Mouse (Mus musculus): Measurements from ENCODE around the gene Casz1. TPM values are rescaled to one million over a fixed set of nuclear protein-coding genes. Genes with fewer than 3 reads are reported as not detected.

Casz1 gene
- polyA plus RNA-seq, 1 experiment: 0.82 TPM

DNA sequence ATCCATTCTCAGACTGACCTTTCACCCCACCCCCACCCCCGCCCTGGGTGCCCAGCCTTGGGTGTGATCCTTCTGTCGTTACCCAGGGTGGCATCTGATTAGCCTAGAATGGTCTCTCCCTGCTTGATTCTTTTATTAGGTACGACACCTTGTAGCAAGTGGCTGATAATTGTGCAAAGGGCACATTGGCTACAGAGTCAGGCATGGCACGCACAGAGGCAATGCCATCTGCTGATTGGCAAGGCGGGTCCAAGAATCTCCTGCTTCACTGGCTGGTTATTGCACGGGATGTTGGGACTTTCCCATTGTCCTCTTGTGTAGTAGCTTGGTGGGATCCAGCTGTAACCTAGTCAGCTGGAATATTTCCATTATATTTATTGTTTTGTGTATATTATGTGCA lies 33.4 kb downstream of the Casz1 start:
- DNase-seq (ENCODE audit: extremely low spot score in 1 of 2, low spot score in 1 of 2): no peak

DNA sequence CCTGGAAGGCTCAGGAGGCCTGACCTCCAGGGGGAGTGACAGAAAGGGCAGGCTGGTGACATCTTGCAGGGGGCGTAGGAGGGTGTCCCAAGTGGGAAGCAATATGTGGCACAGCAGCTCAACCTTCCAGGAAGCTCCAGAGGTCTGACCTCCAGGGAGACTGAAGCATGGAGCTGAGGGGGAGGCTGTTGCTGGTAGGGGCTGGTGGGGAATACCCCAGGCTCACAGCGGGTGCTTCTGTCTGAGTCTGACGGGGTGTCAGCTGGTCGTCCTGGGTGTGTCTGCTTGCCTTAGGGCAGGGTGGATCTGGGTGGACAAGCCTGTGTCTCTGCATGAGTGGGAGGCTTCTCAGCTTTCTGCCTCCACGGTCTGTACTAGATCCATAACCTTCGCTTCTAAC lies 38.1 kb downstream of the Casz1 start:
- no peak for DNase-seq (ENCODE audit: extremely low spot score in 1 of 2, low spot score in 1 of 2)

DNA sequence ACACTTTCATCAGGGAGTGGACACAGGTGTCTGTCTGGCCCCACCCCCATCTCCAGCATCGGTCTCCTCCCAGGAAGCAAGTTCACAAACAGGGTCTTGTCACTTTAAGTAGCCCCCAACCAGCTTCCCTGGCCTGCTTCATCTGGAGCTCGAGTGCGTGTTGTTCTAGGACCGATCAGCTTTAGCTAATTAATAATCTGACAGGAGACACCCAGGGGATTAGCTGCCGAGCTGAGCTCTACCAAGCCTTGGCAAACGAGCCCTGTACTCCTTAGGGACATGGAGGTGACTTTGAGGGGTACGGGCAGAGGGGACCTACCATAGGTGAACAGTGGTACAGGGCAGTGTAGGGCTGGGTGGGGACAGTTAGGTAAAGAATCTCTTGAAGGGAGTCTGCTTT lies 40.7 kb downstream of the Casz1 start:
- DNase-seq (ENCODE audit: extremely low spot score in 1 of 2, low spot score in 1 of 2): no peak

DNA sequence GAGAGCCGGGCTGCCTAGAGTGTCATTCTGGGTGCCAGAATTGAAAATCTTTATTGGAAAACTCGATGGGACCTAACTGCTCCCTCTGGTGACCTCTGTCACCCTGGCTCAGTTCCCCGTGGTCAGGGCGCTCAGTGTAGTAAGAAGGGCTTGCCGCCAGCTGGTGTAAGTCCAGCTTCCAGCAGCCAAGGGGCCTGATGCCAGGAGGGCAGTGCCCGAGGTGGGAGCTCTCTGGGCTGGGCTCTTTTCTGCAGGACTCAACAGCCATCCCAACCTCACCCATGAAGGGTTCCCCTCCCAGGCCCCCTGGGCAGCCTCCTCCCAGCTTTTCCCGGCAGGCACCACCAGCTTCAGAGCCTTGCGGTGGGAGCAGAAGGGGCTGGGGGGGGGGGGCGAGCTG lies 42.0 kb downstream of the Casz1 start:
- peak in 1 of 2 experiments; percentile 52 for DNase-seq (ENCODE audit: extremely low spot score in 1 of 2, low spot score in 1 of 2)

DNA sequence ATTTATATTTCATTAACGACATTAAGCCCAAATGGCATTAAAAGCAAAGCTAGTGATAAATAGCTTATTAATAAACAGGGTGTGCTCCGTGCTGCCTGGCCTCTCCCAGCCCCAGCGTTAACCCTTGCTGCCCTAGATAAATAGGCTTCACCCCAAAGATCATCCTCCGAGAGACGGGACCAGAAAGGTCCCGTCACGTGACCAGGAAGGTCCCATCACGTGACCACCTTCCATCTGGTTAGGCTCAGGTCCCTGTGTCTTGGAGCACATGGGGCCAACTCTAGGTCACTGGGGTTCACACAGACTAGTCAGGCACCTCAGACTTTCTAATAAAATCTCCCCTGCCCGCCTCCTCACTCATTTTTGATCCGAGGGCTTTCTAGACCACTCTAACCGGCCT lies 42.5 kb downstream of the Casz1 start:
- no peak for DNase-seq (ENCODE audit: extremely low spot score in 1 of 2, low spot score in 1 of 2)

DNA sequence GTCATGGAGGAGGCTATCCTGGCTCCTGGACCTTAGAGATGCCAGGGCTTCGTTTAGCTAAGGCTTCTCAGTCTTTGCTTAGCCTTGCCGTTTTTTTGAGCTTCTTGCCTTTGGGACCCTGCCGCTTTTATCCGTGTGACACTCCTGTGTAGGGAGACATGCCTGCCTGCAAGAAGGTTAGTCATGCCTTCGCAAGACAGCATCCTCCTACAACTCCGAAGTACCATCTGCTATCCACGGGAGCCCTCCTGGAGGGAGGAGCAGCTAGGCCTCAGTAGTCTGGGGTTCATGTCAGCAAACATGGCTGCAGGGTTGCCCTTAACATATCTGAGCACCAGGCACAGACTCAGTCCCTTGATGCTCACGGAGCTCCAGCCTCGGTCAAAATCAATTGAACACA lies 43.4 kb downstream of the Casz1 start:
- peak in 1 of 2 experiments; percentile 33 for DNase-seq (ENCODE audit: extremely low spot score in 1 of 2, low spot score in 1 of 2)

DNA sequence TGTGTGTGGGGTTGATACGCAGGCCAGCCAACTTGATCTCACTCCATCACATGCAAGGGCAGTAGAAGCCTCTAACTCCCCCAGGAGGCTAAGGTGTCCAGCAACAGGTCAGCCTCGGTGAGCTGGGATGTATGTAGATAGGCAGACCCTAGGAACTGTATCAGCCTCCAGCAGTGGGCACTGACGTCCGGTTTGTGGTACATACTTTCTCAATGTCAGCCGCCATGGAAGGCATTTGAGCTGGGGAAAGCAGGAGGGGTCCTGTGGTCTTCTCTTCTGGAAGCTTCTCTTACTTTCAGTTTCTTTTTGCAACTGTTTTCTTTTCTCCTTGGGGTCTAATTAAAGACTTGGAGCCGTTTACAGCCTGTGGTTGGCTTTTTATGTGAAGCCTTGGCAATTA lies 45.2 kb downstream of the Casz1 start:
- no peak for DNase-seq (ENCODE audit: extremely low spot score in 1 of 2, low spot score in 1 of 2)

DNA sequence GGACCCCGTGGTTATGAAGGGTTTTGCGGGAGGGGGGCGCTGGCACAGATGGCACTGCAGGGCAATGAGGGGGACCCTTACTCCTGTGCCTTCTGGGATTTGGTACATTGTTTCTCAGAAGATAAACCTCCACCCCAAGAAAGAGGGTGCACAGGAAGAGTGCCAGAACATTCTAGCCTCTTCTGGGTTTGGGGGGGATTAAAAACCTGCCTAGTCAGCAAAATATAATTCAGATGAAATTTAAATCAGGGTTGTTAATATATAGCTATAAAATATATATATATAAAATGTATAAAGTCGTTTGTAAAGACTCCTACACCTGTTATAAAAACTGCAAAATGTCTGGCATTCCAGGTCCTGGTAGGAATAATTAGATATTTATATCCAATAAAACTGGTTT lies 48.8 kb downstream of the Casz1 start:
- DNase-seq (ENCODE audit: extremely low spot score in 1 of 2, low spot score in 1 of 2): no peak

DNA sequence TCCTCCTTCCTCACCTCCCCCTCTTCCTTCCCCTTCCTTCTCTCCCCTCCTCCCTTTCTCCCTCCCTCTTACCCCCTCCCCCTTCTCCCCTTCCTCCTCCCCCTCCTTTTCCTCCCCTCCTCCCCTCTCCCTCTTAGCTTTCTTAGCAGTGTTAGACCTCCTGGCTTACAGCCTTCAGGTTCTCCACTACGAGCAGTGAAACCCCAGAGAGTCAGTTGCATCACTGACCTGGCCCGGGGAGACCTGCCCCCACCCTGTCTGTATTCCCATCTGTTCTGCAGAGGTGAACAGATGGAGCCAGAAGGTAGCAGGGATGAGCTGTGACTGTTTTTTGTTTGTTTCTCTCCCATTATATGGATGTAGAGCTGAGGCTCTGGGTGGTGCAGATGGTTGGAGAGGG lies 49.9 kb downstream of the Casz1 start:
- DNase-seq (ENCODE audit: extremely low spot score in 1 of 2, low spot score in 1 of 2): no peak

DNA sequence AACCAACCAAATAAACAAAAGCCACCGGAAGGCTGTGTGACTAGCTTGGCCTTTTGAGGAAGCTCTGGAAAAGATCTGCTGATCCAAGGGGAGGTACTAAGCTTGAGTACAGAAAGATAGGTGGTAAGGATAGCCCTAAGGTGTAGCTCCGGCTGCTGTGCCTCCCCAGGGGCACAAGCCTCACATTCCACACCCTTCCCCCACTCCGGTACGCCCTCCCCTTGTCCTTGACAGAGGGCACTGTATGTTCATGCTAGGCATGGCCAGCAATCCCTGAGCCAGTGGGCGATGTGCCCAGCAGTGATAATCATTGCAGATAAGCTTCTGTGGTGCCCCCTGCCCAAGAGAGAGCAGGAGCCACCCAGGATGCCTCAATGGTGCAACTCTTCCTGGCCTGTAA lies 51.3 kb downstream of the Casz1 start:
- no peak for DNase-seq (ENCODE audit: extremely low spot score in 1 of 2, low spot score in 1 of 2)

DNA sequence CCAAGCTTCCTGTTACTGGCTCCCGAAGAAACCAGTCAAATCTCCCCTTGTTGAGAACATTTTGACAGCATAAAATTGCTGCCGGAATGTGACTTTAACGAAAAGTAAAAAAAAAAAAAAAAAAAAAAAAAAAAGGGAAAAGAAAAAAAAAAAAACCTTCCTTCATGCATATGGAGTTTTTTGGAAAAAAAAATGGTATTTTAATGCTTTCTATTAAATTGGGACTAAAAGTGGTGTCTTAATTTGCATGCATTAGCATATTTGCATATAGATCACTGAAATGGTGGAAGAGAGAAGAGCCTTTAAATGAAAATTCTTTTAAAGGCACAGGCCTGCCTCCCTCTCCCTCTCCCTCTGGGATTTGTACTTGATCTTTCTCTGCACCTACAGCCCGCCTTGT lies 52.0 kb downstream of the Casz1 start:
- DNase-seq (ENCODE audit: extremely low spot score in 1 of 2, low spot score in 1 of 2): no peak

DNA sequence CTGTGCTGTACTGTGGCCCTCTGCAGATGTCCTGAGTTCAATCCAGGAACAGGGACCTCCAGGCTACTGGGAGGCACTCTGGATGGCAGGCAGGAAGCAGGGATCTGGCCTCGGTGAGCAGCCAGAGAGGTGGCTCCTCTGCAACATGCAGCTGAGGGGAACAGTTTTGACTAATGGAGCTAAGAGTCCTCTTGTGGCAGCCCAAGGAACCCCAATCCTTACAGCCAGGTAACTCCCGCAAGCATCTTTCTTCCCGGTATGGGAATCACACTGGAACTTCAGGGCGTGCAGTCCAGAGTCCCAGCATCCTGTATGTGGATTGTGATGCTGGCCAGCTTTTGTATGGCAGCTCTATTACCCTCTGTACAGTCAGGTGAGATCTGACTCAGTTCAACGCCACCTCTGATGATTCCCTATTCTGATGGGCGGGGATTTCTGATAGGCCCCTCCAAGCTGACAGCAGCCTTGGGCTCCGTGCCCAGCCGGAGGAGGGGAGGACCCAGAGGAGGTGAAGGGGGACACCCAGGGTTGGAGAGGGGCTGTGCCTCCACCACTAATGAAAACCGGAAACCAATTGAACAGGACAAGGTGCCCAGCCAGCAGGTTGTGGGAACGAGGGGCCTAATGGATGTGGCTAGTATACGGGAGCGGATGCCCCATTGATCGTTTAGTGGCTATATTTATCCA lies 53.3 kb downstream of the Casz1 start:
- no peak for DNase-seq (ENCODE audit: extremely low spot score in 1 of 2, low spot score in 1 of 2)

DNA sequence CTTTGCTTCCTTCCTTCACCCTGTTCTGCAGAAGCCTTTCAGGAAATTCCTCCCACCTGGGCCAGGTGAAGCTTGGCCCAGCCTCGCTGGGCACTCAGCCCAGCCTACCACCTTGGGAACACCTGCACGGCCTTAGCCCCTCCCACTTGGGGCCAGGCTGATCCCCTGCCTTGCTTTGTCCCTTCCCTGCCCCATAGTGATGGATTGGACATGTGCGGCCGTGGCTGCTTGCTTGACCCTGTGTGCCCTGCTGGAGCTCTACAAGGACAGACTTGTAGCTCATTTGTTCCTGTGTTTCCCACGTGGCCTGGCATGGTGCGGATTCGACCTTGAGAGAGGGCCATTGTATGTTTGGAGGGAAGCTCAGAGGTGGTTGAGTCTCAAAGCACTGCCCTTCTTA lies 54.0 kb downstream of the Casz1 start:
- no peak for DNase-seq (ENCODE audit: extremely low spot score in 1 of 2, low spot score in 1 of 2)

DNA sequence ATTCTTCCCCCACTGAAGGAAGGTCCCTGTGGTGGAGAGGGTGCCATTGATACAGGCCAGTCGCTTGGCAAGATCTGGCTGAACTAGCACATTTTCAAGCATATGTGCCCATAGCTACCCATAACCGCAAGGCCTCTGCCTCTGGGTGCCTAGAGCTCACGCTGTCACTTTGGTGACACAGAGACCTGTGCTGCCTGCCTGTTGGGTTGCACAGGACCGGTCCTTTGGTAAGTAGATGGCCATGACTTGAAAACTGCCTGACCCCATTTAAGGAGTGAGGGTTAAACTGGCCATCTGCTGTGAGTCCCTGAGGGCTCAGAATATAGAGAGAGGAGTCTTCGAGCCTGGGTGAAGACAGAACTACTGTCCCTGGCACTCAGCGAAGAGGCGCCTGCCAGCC lies 55.2 kb downstream of the Casz1 start:
- no peak for DNase-seq (ENCODE audit: extremely low spot score in 1 of 2, low spot score in 1 of 2)

DNA sequence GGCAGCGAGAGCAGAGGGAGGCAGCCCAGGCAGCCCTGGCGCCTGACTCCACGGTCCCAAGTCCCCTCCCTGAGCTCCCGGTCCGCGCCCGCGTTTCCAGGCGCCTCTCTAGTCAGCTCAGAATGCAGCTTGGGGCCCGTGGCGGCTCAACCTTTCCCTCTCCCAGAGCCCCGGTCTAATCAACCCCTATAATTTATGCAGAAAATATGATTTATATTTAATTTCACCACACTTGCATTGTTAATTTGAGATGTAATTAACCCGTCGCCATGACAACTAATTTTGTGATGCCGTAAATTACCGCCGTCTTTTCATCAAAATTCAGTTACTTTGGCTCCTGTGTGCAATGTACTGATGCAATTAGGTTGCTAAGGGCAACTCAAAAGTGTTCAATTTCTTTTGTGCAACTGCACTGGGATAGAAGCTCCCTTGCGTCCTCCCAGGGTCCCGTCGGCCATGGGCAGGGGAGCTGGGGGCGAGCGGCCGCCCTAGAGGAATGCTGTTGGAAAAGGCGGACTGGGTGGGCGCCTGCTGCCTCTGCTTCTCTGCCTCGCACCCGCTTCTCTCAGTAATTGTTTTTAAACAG lies 55.8 kb downstream of the Casz1 start:
- DNase-seq (ENCODE audit: extremely low spot score in 1 of 2, low spot score in 1 of 2): no peak

DNA sequence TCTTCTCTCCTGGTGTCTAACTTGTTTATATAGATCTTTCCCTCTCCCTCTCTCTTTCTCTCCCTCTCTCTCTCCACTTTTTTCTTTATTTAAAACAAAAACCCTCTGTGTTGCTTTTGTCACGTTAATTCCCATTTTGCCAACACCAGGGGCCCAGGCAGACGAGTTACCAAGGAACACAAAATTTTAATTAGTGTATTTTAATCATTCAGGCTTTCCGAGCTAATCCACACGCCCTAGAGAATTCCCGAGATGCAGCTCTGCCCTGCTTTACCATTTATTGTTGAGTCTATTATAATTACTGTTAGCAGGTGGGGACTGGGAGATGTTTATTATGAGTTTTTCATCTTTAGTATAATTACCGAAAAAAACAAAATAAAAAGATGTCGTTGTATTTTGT lies 56.4 kb downstream of the Casz1 start:
- DNase-seq (ENCODE audit: extremely low spot score in 1 of 2, low spot score in 1 of 2): no peak

DNA sequence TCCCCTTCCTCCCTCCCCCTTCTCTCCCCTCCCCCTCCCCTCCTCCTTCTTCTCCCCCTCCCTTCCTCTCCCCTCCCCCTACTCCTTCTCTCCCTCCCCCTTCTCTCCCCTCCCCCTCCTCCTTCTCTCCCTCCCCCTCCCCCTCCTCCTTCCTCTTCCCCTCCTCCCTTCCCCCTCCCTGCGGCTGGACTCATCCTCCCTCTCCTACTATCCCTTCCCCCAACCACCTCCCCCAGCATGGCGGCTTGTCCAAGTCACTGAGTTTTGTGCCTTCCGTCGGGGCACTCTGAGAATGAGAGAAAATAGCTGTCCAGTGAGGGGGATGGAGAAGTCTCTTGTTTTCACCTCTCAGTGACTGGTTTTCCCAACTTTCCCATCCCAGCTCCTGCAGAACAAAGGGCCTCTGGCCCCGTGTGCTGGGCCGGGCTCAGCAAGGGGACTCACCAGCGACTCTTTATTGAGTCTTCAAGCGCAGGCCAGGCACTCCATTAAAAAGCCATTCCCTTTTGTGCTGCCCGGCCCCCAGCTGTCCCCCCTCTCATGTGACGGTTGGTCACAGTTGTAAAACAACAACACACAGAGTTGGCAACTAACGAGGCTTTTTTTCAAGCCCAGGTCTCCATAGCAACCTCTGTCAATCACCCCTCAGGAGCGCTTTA lies 62.7 kb downstream of the Casz1 start:
- no peak for DNase-seq (ENCODE audit: extremely low spot score in 1 of 2, low spot score in 1 of 2)

DNA sequence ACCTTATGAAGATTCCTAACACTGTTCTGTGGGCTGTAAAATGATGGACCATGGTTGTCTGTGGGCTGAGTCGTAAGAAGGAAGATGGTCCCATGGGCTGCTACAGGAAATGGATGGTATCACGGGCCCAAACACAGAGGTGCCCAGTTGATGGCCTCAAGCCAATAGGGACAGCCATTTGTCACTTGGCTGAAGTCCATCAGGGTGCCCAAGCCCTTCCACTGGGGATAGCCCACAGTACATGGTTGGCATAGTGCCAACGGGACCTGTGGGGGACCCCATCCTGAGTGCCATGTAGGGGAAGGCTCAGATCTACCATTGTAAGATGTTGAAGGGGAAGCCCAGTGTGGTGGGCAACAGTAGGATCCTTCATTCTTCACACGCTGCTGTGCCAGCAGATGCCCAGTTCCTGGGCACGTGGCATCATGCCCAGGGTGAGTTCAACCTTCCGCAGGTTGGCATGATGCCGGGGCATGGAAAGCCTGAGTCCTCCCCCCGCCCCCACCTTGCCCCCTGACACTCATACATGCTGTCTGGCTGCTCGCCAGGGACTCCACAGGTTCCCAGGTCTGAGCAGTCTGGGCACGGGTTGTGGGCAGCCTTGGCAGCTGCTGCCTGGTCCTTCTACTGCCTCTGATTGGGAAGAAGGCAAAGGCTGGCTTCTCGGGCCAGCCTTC lies 63.6 kb downstream of the Casz1 start:
- DNase-seq (ENCODE audit: extremely low spot score in 1 of 2, low spot score in 1 of 2): no peak

DNA sequence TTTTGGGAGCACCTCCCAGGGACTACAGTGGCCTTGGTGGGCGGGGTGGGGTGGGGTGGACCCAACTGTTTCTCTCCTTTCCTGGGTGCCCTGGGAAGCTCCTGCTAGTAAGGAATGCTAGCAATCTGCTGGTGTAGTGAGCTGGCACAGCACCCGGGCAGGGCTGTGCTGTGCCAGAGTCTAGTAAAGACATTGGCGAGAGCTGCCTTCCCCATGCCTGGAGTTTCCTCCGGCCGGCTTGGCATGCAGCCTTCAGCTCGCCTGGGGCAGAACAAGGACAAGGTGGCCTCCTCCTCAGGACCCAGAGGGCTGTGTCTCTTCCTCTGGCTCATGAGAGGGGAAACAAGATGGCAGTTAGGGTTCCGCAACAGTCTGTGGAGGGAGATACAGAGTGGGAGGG lies 65.3 kb downstream of the Casz1 start:
- no peak for DNase-seq (ENCODE audit: extremely low spot score in 1 of 2, low spot score in 1 of 2)

DNA sequence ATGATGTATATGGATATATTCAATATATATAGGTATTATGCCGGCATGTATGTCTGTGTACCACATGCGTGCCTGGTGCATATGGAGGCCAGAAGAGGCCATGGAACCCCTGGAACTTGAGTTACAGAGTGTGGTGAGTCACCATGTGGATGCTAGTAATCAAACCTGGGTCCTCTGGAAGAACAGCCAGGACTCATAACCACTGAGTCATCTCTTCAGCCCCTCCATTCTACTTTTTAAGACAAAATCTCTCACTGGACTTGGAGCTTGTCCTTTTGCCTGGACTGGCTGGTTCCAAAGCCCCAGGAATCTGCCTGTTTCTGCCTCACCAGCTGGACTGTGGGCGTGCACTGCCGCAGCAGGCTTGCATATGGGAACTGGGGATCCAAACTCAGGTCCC lies 66.3 kb downstream of the Casz1 start:
- DNase-seq (ENCODE audit: extremely low spot score in 1 of 2, low spot score in 1 of 2): no peak

DNA sequence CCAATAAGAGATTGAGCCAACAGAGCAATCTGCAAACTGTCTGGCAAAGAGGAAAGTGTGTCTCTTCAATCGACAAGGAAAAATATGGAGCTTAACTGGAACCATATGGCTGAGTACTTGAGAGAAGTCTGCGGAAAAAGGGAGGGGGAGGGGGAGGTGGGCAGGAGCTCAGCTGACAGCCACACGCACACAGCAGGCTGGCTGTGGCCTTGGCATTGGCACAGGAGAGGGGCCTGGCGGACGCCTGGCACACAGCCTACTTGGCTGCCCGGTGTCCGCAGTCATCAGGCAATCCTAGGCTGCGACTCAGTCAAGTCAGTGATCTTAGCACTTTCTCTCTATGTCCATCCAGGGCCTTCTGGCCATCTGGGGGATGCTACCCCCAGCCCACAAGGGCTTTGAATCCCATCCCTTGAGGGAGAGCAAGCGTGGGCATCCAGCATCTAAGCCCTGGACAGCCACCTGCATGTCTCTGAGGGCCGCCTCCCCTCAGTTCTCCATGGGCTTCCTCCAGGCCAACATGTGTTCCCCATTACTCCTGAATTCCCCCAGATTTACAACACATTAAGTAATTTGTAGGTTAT lies 67.6 kb downstream of the Casz1 start:
- peak in 1 of 2 experiments; percentile 25 for DNase-seq (ENCODE audit: extremely low spot score in 1 of 2, low spot score in 1 of 2)

All from frontal cortex, adult 2 months (tissue).